In the genomic region with DNA sequence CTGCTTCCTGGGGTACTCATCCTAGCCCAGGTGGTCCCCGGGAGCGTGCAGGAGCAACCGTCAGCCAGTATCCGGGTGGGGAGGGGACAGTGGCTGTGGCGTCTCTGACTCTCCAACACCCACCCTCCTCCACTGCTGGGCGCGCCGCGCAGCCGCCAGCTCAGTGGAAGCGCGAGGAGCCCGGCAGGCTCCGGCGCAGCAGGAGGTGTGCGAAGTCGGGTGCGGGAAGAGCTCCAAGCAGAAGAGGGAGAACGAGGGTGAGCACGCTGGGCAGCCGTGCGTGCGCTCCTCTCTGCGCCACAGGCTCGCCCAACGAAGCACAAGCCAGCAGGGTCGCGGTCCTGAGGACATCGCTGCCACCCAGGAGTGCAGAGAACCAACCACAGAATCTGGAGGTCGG, we compare ENCODE assay signal across 8 mouse cellular contexts. TPM values are rescaled to one million over a fixed set of nuclear protein-coding genes. Genes with fewer than 3 reads are reported as not detected.
DNase-seq lines count a peak whose midpoint lies in the region; ATAC-seq and TF ChIP-seq lines count a peak whose summit lies in the region.
"Had no signal": no experiment of that assay in that cellular context is flagged by ENCODE, and none has a peak within 500 bp of the region (broad histone marks: within the 10 kb centered on the region; RNA-seq: fewer than 3 reads in every experiment).

A gene (plus strand): TSS at position 236 of the 400 bp plus-strand sequence.

- H3K36me3 ChIP-seq in forebrain, embryonic 12.5 days (replicated peaks), result no peaks in the 10 kb centered on the region
- no peaks in the 10 kb centered on the region for H3K36me3 ChIP-seq in intestine, postnatal 0 days (ENCODE audit: control insufficient read depth, insufficient read depth)
- no peaks in the 10 kb centered on the region for H3K36me3 ChIP-seq in midbrain, embryonic 15.5 days (replicated peaks)

- H3K4me2 ChIP-seq in forebrain, embryonic 12.5 days, result peak within 1 kb of the TSS; percentile 59
- H3K4me2 ChIP-seq in intestine, postnatal 0 days (replicated peaks; ENCODE audit: low read depth), result peak within 1 kb of the TSS; percentile 52
- H3K4me2 ChIP-seq in midbrain, embryonic 15.5 days, result peak within 1 kb of the TSS; percentile 85

- peak; percentile 41 for DNase-seq in layer of hippocampus, adult 2 months (ENCODE audit: low spot score in 2 of 2)
- no peak for DNase-seq in layer of hippocampus, adult 9-10 months (ENCODE audit: low spot score)
- no peak for DNase-seq in gastrocnemius, postnatal 4 days (ENCODE audit: low spot score in 2 of 2)
- DNase-seq in gastrocnemius, postnatal 25 days, result no peak

- peak within 1 kb of the TSS; percentile 50 for H3K4me3 ChIP-seq in layer of hippocampus, adult 2 months
- peak within 1 kb of the TSS; percentile 37 for H3K4me3 ChIP-seq in forebrain, embryonic 12.5 days (replicated peaks)
- H3K4me3 ChIP-seq in intestine, postnatal 0 days (ENCODE audit: low read depth, low read length), result peak within 1 kb of the TSS; percentile 14; the same call in 1 of the 2 replicates
- peak within 1 kb of the TSS; percentile 35 for H3K4me3 ChIP-seq in midbrain, embryonic 15.5 days

- no peak for TF ChIP-seq CTCF in layer of hippocampus, adult 2 months (conservative IDR thresholded peaks at IDR 0.05)
- no peak for TF ChIP-seq CTCF in intestine, postnatal 0 days (IDR thresholded peaks at IDR 0.05; ENCODE audit: low read depth)

- ATAC-seq in forebrain, embryonic 12.5 days (ENCODE audit: low FRiP score), result peak; percentile 49; the same call in 1 of the 2 replicates
- ATAC-seq in intestine, postnatal 0 days, result no peak
- ATAC-seq in midbrain, embryonic 15.5 days (replicated peaks), result peak; percentile 73

- peaks cover 29% of the 10 kb centered on the region for H3K4me1 ChIP-seq in forebrain, embryonic 12.5 days
- 0 out of 2 replicates have a peak, but pooled peaks cover 2% of the 10 kb centered on the region for H3K4me1 ChIP-seq in intestine, postnatal 0 days (replicated peaks; ENCODE audit: control insufficient read depth, insufficient read depth, low read length)
- peaks cover 25% of the 10 kb centered on the region for H3K4me1 ChIP-seq in midbrain, embryonic 15.5 days

- H3K27ac ChIP-seq in layer of hippocampus, adult 2 months, result no peak within 1 kb of the TSS
- H3K27ac ChIP-seq in forebrain, embryonic 12.5 days, result no peak within 1 kb of the TSS
- no peak within 1 kb of the TSS for H3K27ac ChIP-seq in intestine, postnatal 0 days (ENCODE audit: low read depth, low read length)
- no peak within 1 kb of the TSS for H3K27ac ChIP-seq in midbrain, embryonic 15.5 days
- H3K27ac ChIP-seq: macrophage had no signal

- H3K9me3 ChIP-seq in forebrain, embryonic 12.5 days, result no peaks in the 10 kb centered on the region
- H3K9me3 ChIP-seq in intestine, postnatal 0 days (ENCODE audit: control insufficient read depth), result no peaks in the 10 kb centered on the region
- H3K9me3 ChIP-seq in midbrain, embryonic 15.5 days, result no peaks in the 10 kb centered on the region

- H3K27me3 ChIP-seq in forebrain, embryonic 12.5 days, result peaks cover 75% of the 10 kb centered on the region
- peaks cover 19% of the 10 kb centered on the region for H3K27me3 ChIP-seq in intestine, postnatal 0 days (replicated peaks; ENCODE audit: control insufficient read depth, insufficient read depth, low read length)
- peaks cover 50% of the 10 kb centered on the region for H3K27me3 ChIP-seq in midbrain, embryonic 15.5 days (replicated peaks)

- peak within 1 kb of the TSS; percentile 48 for H3K9ac ChIP-seq in forebrain, embryonic 12.5 days
- no peak within 1 kb of the TSS for H3K9ac ChIP-seq in intestine, postnatal 0 days (ENCODE audit: low read depth, low read length)
- H3K9ac ChIP-seq in midbrain, embryonic 15.5 days, result peak within 1 kb of the TSS; percentile 51

- under 1% methylated on average over 30 of the region's 30 CpGs for WGBS in forebrain, embryonic 12.5 days
- WGBS in intestine, postnatal 0 days, result under 1% methylated on average over 30 of the region's 30 CpGs
- under 1% methylated on average over 30 of the region's 30 CpGs for WGBS in midbrain, embryonic 15.5 days

RNA-seq across cellular contexts. Expression of the gene that starts here (rescaled TPM):
- total RNA-seq in layer of hippocampus, adult 2 months (2021), result 1 to 10 TPM; 3.7 TPM
- 0.55 and 0.67 TPM in 2 replicates for polyA plus RNA-seq in forebrain, embryonic 12.5 days (2016; fragmentation: Nextera tagmentation; extraction: Ambion mirVana)
- 0.67 and 0.74 TPM in 2 replicates for polyA plus RNA-seq in intestine, postnatal 0 days (2015; fragmentation: Nextera tagmentation; extraction: Ambion mirVana)
- polyA plus RNA-seq in midbrain, embryonic 15.5 days (2015; fragmentation: Nextera tagmentation; extraction: Ambion mirVana), result 2.2 and 3.2 TPM in 2 replicates
- under 1 TPM; 0.10 to 0.13 TPM for total RNA-seq in gastrocnemius, postnatal 4 days (2021)
- total RNA-seq in gastrocnemius, postnatal 25 days (2021), result not detected
- polyA plus RNA-seq: macrophage had no signal

Comparison
In these comparisons a context has a peak if more than half of its experiments do, and no peak if none do; other contexts are left out.
1. RNA of the gene that starts here (total RNA-seq): 3.7 TPM in layer of hippocampus, adult 2 months; 0.10 to 0.13 TPM in gastrocnemius, postnatal 4 days and not detected in gastrocnemius, postnatal 25 days; every median in the first group is over 4 times any median in the second.
2. DNase-seq: peak in layer of hippocampus, adult 2 months (2 of 2); none in layer of hippocampus, adult 9-10 months (single experiment), gastrocnemius, postnatal 4 days (0 of 2) and gastrocnemius, postnatal 25 days (single experiment).
3. Peak in ATAC-seq, H3K4me3 ChIP-seq, H3K9ac ChIP-seq and H3K4me2 ChIP-seq in forebrain, embryonic 12.5 days; RNA of the gene not detected or under 1 TPM.
4. Peak in every context shown above with its lines, with median percentiles within 50 percentile points of each other: H3K4me3 ChIP-seq and H3K4me2 ChIP-seq.